In genomic region chr15:98612229-98612628, GRCm38 (mm10) we compare ENCODE assay signal across 22 mouse cellular contexts. TPM values are rescaled to one million over a fixed set of nuclear protein-coding genes. Genes with fewer than 3 reads are reported as not detected.
DNase-seq lines count a peak whose midpoint lies in the region; ATAC-seq and TF ChIP-seq lines count a peak whose summit lies in the region.
"Had no signal": no experiment of that assay in that cellular context is flagged by ENCODE, and none has a peak within 500 bp of the region (broad histone marks: within the 10 kb centered on the region; RNA-seq: fewer than 3 reads in every experiment).

No protein-coding gene starts in this region.

- TF ChIP-seq EP300 in MEL (IDR thresholded peaks at IDR 0.05; ENCODE audit: low read depth in 1 of 2, low read length in 2 of 2), result no peak

- peaks cover 26% of the 10 kb centered on the region for H3K79me2 ChIP-seq in MEL (ENCODE audit: control insufficient read depth, insufficient read depth, low read length, poor library complexity)

- peaks cover 59% of the 10 kb centered on the region for H3K27me3 ChIP-seq in megakaryocyte, embryonic 14.5 days (replicated peaks)
- no peaks in the 10 kb centered on the region for H3K27me3 ChIP-seq in MEL (ENCODE audit: control insufficient read depth in 1 of 2, insufficient read depth in 2 of 2, low read length in 2 of 2)
- H3K27me3 ChIP-seq: Patski had no signal

- TF ChIP-seq RAD21 in MEL (IDR thresholded peaks at IDR 0.05; ENCODE audit: low read depth, low read length), result no peak

- no peak for TF ChIP-seq CTCF in MEL (IDR thresholded peaks at IDR 0.05 in 2 of 3, conservative IDR thresholded peaks at IDR 0.05 in 1 of 3; ENCODE audit: control insufficient read depth in 1 of 3, insufficient read depth in 1 of 3, low read depth in 2 of 3, low read length in 3 of 3, poor library complexity in 1 of 3, severe bottlenecking in 1 of 3)

- DNase-seq in MEL (ENCODE audit: low read depth, low spot score), result no peak
- DNase-seq in right cerebral cortex, postnatal 25 days, result no peak
- DNase-seq: adrenal gland, adult 2 months; adrenal gland, adult 8-10 months; adrenal gland, postnatal 10 days; adrenal gland, postnatal 14 days; adrenal gland, postnatal 25 days; adrenal gland, postnatal 36 days; B cell, adult 2 months; cerebellum, adult 11 months; cerebellum, adult 11-12 months; cerebellum, adult 18-20 months; cerebellum, adult 2 months had no signal

- peaks cover 45% of the 10 kb centered on the region for H3K4me1 ChIP-seq in megakaryocyte, embryonic 14.5 days
- H3K4me1 ChIP-seq in MEL (ENCODE audit: control insufficient read depth in 1 of 2, insufficient read depth in 2 of 2, low read length in 2 of 2), result peaks cover 6 to 32% of the 10 kb centered on the region in 2 experiments

- peak overlapping the region; percentile 31 for H3K4me3 ChIP-seq in megakaryocyte, embryonic 14.5 days (replicated peaks)
- H3K4me3 ChIP-seq in MEL (ENCODE audit: control insufficient read depth in 1 of 2, insufficient read depth in 1 of 2, low read depth in 2 of 2, low read length in 2 of 2), result no peak overlapping the region

- H3K9ac ChIP-seq in MEL (ENCODE audit: control insufficient read depth, low read depth, low read length, poor library complexity, severe bottlenecking), result no peak overlapping the region

- ATAC-seq in megakaryocyte, adult 5-6 weeks (ENCODE audit: poor library complexity, severe bottlenecking), result no peak
- ATAC-seq: activated CD4-positive, CD25-positive, alpha-beta regulatory T cell, adult 4 months; CD4-positive, CD25-positive, alpha-beta regulatory T cell, adult 4 months; Patski had no signal

- TF ChIP-seq POLR2A in MEL (IDR thresholded peaks at IDR 0.05; ENCODE audit: control insufficient read depth in 1 of 2, insufficient read depth in 1 of 2, low read depth in 1 of 2, low read length in 2 of 2, poor library complexity in 1 of 2), result no peak

- no peak overlapping the region for H3K27ac ChIP-seq in MEL (ENCODE audit: control insufficient read depth, low read depth, low read length)

- no peaks in the 10 kb centered on the region for H3K9me3 ChIP-seq in megakaryocyte, embryonic 14.5 days
- H3K9me3 ChIP-seq in MEL (replicated peaks; ENCODE audit: insufficient read depth, low read length), result no peaks in the 10 kb centered on the region

- H3K36me3 ChIP-seq in megakaryocyte, embryonic 14.5 days (replicated peaks; ENCODE audit: low read length), result no peaks in the 10 kb centered on the region
- H3K36me3 ChIP-seq in MEL (ENCODE audit: control insufficient read depth in 1 of 2, insufficient read depth in 2 of 2, low read length in 2 of 2), result peaks cover 0 to 14% of the 10 kb centered on the region in 2 experiments; a peak in 2 of 4 replicates
- H3K36me3 ChIP-seq: G1E had no signal

TF ChIP-seq in MEL, 35 proteins besides CTCF, POLR2A, EP300 and RAD21:
- TF ChIP-seq E2F4 (IDR thresholded peaks at IDR 0.05; ENCODE audit: borderline replicate concordance, low read depth, low read length) (no peak), POLR2AphosphoS5 (IDR thresholded peaks at IDR 0.05; ENCODE audit: borderline replicate concordance, low read depth, low read length) (peak; percentile 95; the same call in 1 of the 2 replicates)
TF ChIP-seq in MEL: peak in this region for 1.

RNA-seq across cellular contexts. Expression of gene Adcy6, which starts 2.4 kb away (rescaled TPM):
- 2.1 and 9.3 TPM in 2 replicates for polyA plus RNA-seq in megakaryocyte, embryonic 14.5 days (2012; ENCODE audit: insufficient read depth, low replicate concordance)
- total RNA-seq in megakaryocyte, adult 5-6 weeks (2015), result 0.31 and 0.71 TPM in 2 replicates
- total RNA-seq in megakaryocyte, adult 5-6 weeks (2017), result 0.99 and 1.1 TPM in 2 replicates
- total RNA-seq in MEL (2012; rRNA removed), result 58.9 and 76.0 TPM in 2 replicates
- 10 to 100 TPM in 1 of 2 experiments, not detected in 1; 77.3 TPM for polyA plus RNA-seq in MEL (2012; ENCODE audit: insufficient read depth in 1 of 2, insufficient read length in 2 of 2, low read depth in 1 of 2, low replicate concordance in 2 of 2, missing spikeins in 1 of 2)
- polyA plus RNA-seq: G1E had no signal

RNA-seq across cellular contexts. Expression of gene Cacnb3, which starts 18.4 kb away (rescaled TPM):
- polyA plus RNA-seq in megakaryocyte, embryonic 14.5 days (2012; ENCODE audit: insufficient read depth, low replicate concordance), result 0.46 TPM in 1 of 2 replicates, not detected in the other
- 0.04 TPM in 1 of 2 replicates, not detected in the other for total RNA-seq in megakaryocyte, adult 5-6 weeks (2015)
- 0.11 TPM in 1 of 2 replicates, not detected in the other for total RNA-seq in megakaryocyte, adult 5-6 weeks (2017)
- total RNA-seq in MEL (2012; rRNA removed), result 1.4 TPM in 2 replicates
- polyA plus RNA-seq in MEL (2012; ENCODE audit: insufficient read depth in 1 of 2, insufficient read length in 2 of 2, low read depth in 1 of 2, low replicate concordance in 2 of 2, missing spikeins in 1 of 2), result 1 to 10 TPM in 1 of 2 experiments, not detected in 1; 8.5 TPM
- polyA plus RNA-seq: CD4-positive, CD25-positive, alpha-beta regulatory T cell, adult 4 months had no signal

RNA-seq across cellular contexts. Expression of gene 4930415O20Rik, which starts 41.4 kb away (rescaled TPM):
- not detected in 2 replicates for polyA plus RNA-seq in megakaryocyte, embryonic 14.5 days (2012; ENCODE audit: insufficient read depth, low replicate concordance)
- 0.46 TPM in 1 of 2 replicates, not detected in the other for total RNA-seq in megakaryocyte, adult 5-6 weeks (2015)
- total RNA-seq in megakaryocyte, adult 5-6 weeks (2017), result not detected in 2 replicates
- 0.50 TPM in 1 of 2 replicates, not detected in the other for total RNA-seq in MEL (2012; rRNA removed)
- polyA plus RNA-seq in MEL (2012; ENCODE audit: insufficient read depth in 1 of 2, insufficient read length in 2 of 2, low read depth in 1 of 2, low replicate concordance in 2 of 2, missing spikeins in 1 of 2), result under 1 TPM in 1 of 2 experiments, not detected in 1; 0.31 TPM
- total RNA-seq: adrenal gland, adult 8-10 months; adrenal gland, postnatal 25 days; CH12.LX; ES-E14; G1E had no signal
- polyA plus RNA-seq: activated CD4-positive, CD25-positive, alpha-beta regulatory T cell, adult 4 months; brain, embryonic 14.5 days; CD4-positive, CD25-positive, alpha-beta regulatory T cell, adult 4 months; cerebellum, adult 2 months; G1E had no signal

RNA-seq across cellular contexts. Expression of gene Ccnt1, which starts 41.5 kb away (rescaled TPM):
- 1.4 and 5.1 TPM in 2 replicates for polyA plus RNA-seq in megakaryocyte, embryonic 14.5 days (2012; ENCODE audit: insufficient read depth, low replicate concordance)
- 33.0 and 38.7 TPM in 2 replicates for total RNA-seq in megakaryocyte, adult 5-6 weeks (2015)
- total RNA-seq in megakaryocyte, adult 5-6 weeks (2017), result 41.3 and 43.5 TPM in 2 replicates
- total RNA-seq in MEL (2012; rRNA removed), result 40.5 and 44.0 TPM in 2 replicates
- polyA plus RNA-seq in MEL (2012; ENCODE audit: insufficient read depth in 1 of 2, insufficient read length in 2 of 2, low read depth in 1 of 2, low replicate concordance in 2 of 2, missing spikeins in 1 of 2), result 10 to 100 TPM; 19.5 to 63.2 TPM

RNA-seq across cellular contexts. Expression of gene Ddx23, which starts 50.5 kb away (rescaled TPM):
- 49.7 and 71.3 TPM in 2 replicates for polyA plus RNA-seq in megakaryocyte, embryonic 14.5 days (2012; ENCODE audit: insufficient read depth, low replicate concordance)
- 20.2 and 23.4 TPM in 2 replicates for total RNA-seq in megakaryocyte, adult 5-6 weeks (2015)
- total RNA-seq in megakaryocyte, adult 5-6 weeks (2017), result 84.3 and 106 TPM in 2 replicates
- total RNA-seq in MEL (2012; rRNA removed), result 193 and 213 TPM in 2 replicates
- polyA plus RNA-seq in MEL (2012; ENCODE audit: insufficient read depth in 1 of 2, insufficient read length in 2 of 2, low read depth in 1 of 2, low replicate concordance in 2 of 2, missing spikeins in 1 of 2), result 100 to 1,000 TPM; 194 to 252 TPM

Comparison
In these comparisons a context has a peak if more than half of its experiments do, and no peak if none do; other contexts are left out.
1. RNA of gene Adcy6, which starts 2.4 kb away (total RNA-seq): 58.9 to 76.0 TPM in MEL; 0.31 to 1.1 TPM in megakaryocyte, adult 5-6 weeks; every median in the first group is over 10 times any median in the second.